Mouse (Mus musculus): ENCODE data around the gene Uqcr10.

DNA sequence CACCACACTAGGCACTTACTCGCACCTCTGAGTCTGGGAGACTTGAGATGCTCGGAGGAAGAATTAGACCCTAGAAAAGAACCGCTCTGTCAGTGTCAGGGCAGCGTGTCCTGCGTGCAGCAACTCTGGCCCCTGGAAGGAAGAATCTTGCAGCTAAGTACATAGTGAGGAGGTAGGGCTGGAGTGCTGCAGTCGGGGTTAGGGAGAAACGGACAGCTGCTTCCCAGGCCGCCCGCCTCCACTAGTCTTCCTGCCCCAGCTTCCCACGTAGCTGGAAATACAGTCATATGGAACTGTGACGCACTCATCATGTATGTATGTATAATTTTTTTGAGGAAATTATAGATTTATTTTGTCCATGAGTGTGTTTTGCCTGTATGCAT lies 41.7 kb downstream of the Uqcr10 start:
- TF ChIP-seq CTCF (IDR thresholded peaks at IDR 0.05; ENCODE audit: extremely low read depth, insufficient read length, insufficient replicate concordance, low read depth, low read length), result no peak
- no peak for TF ChIP-seq POLR2A (IDR thresholded peaks at IDR 0.05; ENCODE audit: low read depth, low read length)
